Mouse (Mus musculus): ENCODE measurements around the gene Plcl1. TPM values are rescaled to one million over a fixed set of nuclear protein-coding genes. Genes with fewer than 3 reads are reported as not detected.

Plcl1 gene
- polyA plus RNA-seq, 1 experiment from 2014 or later = 0.25 TPM

Other genes with a start within 250 kb of the Plcl1 start
- gene Rftn2, start 179.1 kb upstream of the Plcl1 start, polyA plus RNA-seq (2016; fragmentation: Nextera tagmentation; extraction: Ambion mirVana) = 1.2 TPM in 2 replicates
- 4.2 TPM in 2 replicates for gene Mars2, start 168.7 kb upstream of the Plcl1 start, polyA plus RNA-seq (2016; fragmentation: Nextera tagmentation; extraction: Ambion mirVana)
- gene Boll, start 42.5 kb upstream of the Plcl1 start, polyA plus RNA-seq (2016; fragmentation: Nextera tagmentation; extraction: Ambion mirVana) = 0.35 and 0.37 TPM in 2 replicates

All from liver, embryonic 12.5 days (tissue).